Mouse (Mus musculus) forebrain, embryonic 14.5 days (tissue): ENCODE data around the gene Men1. TPM values are rescaled to one million over a fixed set of nuclear protein-coding genes. Genes with fewer than 3 reads are reported as not detected.

Source experiments
- ATAC-seq: fragments of 200-750 bp; cut with Nextera tagmentation; 2 replicates; pipeline ENCODE4 v1.8.0; 2017; ENCODE audit warnings: mild to moderate bottlenecking, moderate library complexity
- DNase-seq: peaks from one replicate; pipeline ENCODE4 v3.0.0-alpha.2; 2015; ENCODE audit warnings: low spot score
- H3K27ac ChIP-seq: fragments of 300-500 bp; sonication (generic); 2 replicates; pipeline ENCODE4 v1.5.1; 2014; ENCODE audit warnings: low read depth, mild to moderate bottlenecking, control low read depth, low read length, moderate library complexity
- H3K27me3 ChIP-seq: fragments of 300-500 bp; sonication (generic); replicated peaks from 2 replicates; pipeline ENCODE4 v1.6.1; 2014; ENCODE audit warnings: low read length, control low read depth, mixed read lengths; ENCODE audit not compliant: control insufficient read depth, insufficient read depth
- H3K36me3 ChIP-seq: fragments of 300-500 bp; sonication (generic); 2 replicates; pipeline ENCODE4 v1.6.1; 2014; ENCODE audit warnings: low read length, control low read depth; ENCODE audit not compliant: control insufficient read depth, insufficient read depth
- H3K4me1 ChIP-seq: fragments of 300-500 bp; sonication (generic); 2 replicates; pipeline ENCODE4 v1.6.1; 2014; ENCODE audit warnings: antibody characterized with exemption, low read length, control low read depth; ENCODE audit not compliant: control insufficient read depth, insufficient read depth
- H3K4me2 ChIP-seq: fragments of 300-500 bp; sonication (generic); 2 replicates; pipeline ENCODE4 v1.6.1; 2014; ENCODE audit warnings: mild to moderate bottlenecking, control low read depth, low read length
- H3K4me3 ChIP-seq: fragments of 300-500 bp; sonication (generic); 2 replicates; pipeline ENCODE4 v1.5.1; 2014; ENCODE audit warnings: low read depth, low read length, control low read depth
- H3K9ac ChIP-seq: fragments of 300-500 bp; sonication (generic); 2 replicates; pipeline ENCODE4 v1.6.1; 2014; ENCODE audit warnings: mild to moderate bottlenecking, low read length, control low read depth, moderate library complexity
- H3K9me3 ChIP-seq: fragments of 300-500 bp; sonication (generic); replicated peaks from 2 replicates; pipeline ENCODE4 v1.6.1; 2016; ENCODE audit warnings: low read length, control low read depth, mixed read lengths; ENCODE audit not compliant: control insufficient read depth
- WGBS: fragments of 180-500 bp; shearing (Covaris S2); extraction: QIAGEN DNeasy Blood & Tissue Kit; methylation state at CpG from one replicate; pipeline ENCODE4 v1.1.7; 2014; 5-methylcytosine and 5-hydroxymethylcytosine counted together
- polyA plus RNA-seq: library from polyadenylated mRNA; unstranded; fragments of >200 nt; fragmentation: Nextera tagmentation; extraction: Ambion mirVana; gene quantifications from 2 replicates; pipeline ENCODE4 v1.2.1, GENCODE M21; 2014

Men1 gene
- polyA plus RNA-seq, 1 experiment from 2014 or later: 47.7 TPM

- no peak overlapping the region for H3K27ac ChIP-seq
- 78% methylated on average over 10 of the region's 10 CpGs for WGBS
- DNase-seq (no peak), ATAC-seq (no peak)
- no peaks in the 10 kb centered on the region for H3K27me3 ChIP-seq
- H3K9me3 ChIP-seq: no peaks in the 10 kb centered on the region
- H3K4me1 ChIP-seq: no peaks in the 10 kb centered on the region
- no peak overlapping the region for H3K9ac ChIP-seq
- H3K4me2 ChIP-seq: no peak overlapping the region
- peaks cover 33% of the 10 kb centered on the region for H3K36me3 ChIP-seq
- H3K4me3 ChIP-seq: no peak overlapping the region
Observed at GRCm38 (mm10) chr19:6291117-6291781, 43.5 kb upstream of the Men1 start.

GRCm38 (mm10) chr19:6292262-6292661 lies 42.5 kb upstream of the Men1 start:
- Histone ChIP-seq H3K4me3 (no peak overlapping the region), H3K36me3 (peaks cover 35% of the 10 kb centered on the region), H3K9me3 (no peaks in the 10 kb centered on the region), H3K4me1 (no peaks in the 10 kb centered on the region), H3K27me3 (no peaks in the 10 kb centered on the region), H3K9ac (no peak overlapping the region), H3K27ac (no peak overlapping the region), H3K4me2 (no peak overlapping the region)
- DNase-seq: no peak
- no peak for ATAC-seq
- 93% methylated on average over 5 of the region's 5 CpGs for WGBS

- WGBS: 94% methylated on average over 17 of the region's 17 CpGs
- H3K9me3 ChIP-seq: no peaks in the 10 kb centered on the region
Observed at GRCm38 (mm10) chr19:6294301-6294700, 40.5 kb upstream of the Men1 start.

GRCm38 (mm10) chr19:6296551-6297210 lies 38.1 kb upstream of the Men1 start:
- Histone ChIP-seq H3K4me3 (no peak overlapping the region), H3K4me1 (no peaks in the 10 kb centered on the region), H3K27me3 (no peaks in the 10 kb centered on the region), H3K9me3 (no peaks in the 10 kb centered on the region), H3K4me2 (no peak overlapping the region), H3K36me3 (peaks cover 61% of the 10 kb centered on the region), H3K27ac (no peak overlapping the region), H3K9ac (no peak overlapping the region)
- WGBS: 91% methylated on average over 5 of the region's 5 CpGs
- no peak for ATAC-seq
- DNase-seq: no peak

More at GRCm38 (mm10) chr19:6294301-6294700, 40.5 kb upstream of the Men1 start:
- H3K4me3 ChIP-seq: no peak overlapping the region
- no peak overlapping the region for H3K4me2 ChIP-seq
- H3K9ac ChIP-seq: no peak overlapping the region
- H3K27ac ChIP-seq: no peak overlapping the region
- no peaks in the 10 kb centered on the region for H3K27me3 ChIP-seq
- ATAC-seq (no peak), DNase-seq (no peak)
- no peaks in the 10 kb centered on the region for H3K4me1 ChIP-seq
- H3K36me3 ChIP-seq: peaks cover 55% of the 10 kb centered on the region

- no peak for ATAC-seq
- H3K9me3 ChIP-seq: no peaks in the 10 kb centered on the region
- DNase-seq: no peak
- H3K27me3 ChIP-seq: no peaks in the 10 kb centered on the region
- no peak overlapping the region for H3K9ac ChIP-seq
- no peaks in the 10 kb centered on the region for H3K4me1 ChIP-seq
- H3K27ac ChIP-seq: no peak overlapping the region
- no peak overlapping the region for H3K4me2 ChIP-seq
- H3K4me3 ChIP-seq: no peak overlapping the region
- 96% methylated on average over 9 of the region's 9 CpGs for WGBS
- peaks cover 59% of the 10 kb centered on the region for H3K36me3 ChIP-seq
Observed at GRCm38 (mm10) chr19:6297641-6298040, 37.1 kb upstream of the Men1 start.

GRCm38 (mm10) chr19:6299003-6299402 lies 35.8 kb upstream of the Men1 start:
- ATAC-seq (no peak), DNase-seq (no peak)
- peaks cover 59% of the 10 kb centered on the region for H3K36me3 ChIP-seq
- H3K27me3 ChIP-seq: no peaks in the 10 kb centered on the region
- WGBS: 85% methylated on average over 4 of the region's 4 CpGs
- no peak overlapping the region for H3K4me2 ChIP-seq
- H3K9ac ChIP-seq: no peak overlapping the region
- no peak overlapping the region for H3K27ac ChIP-seq
- H3K9me3 ChIP-seq: no peaks in the 10 kb centered on the region
- no peaks in the 10 kb centered on the region for H3K4me1 ChIP-seq
- H3K4me3 ChIP-seq: no peak overlapping the region

- 86% methylated on average over 7 of the region's 7 CpGs for WGBS
- Histone ChIP-seq H3K9me3 (no peaks in the 10 kb centered on the region), H3K36me3 (peaks cover 54% of the 10 kb centered on the region), H3K27me3 (no peaks in the 10 kb centered on the region), H3K9ac (no peak overlapping the region), H3K4me2 (no peak overlapping the region), H3K4me1 (no peaks in the 10 kb centered on the region), H3K27ac (no peak overlapping the region), H3K4me3 (no peak overlapping the region)
- ATAC-seq (no peak), DNase-seq (no peak)
Observed at GRCm38 (mm10) chr19:6299450-6300267, 35.1 kb upstream of the Men1 start.

- no peak for ATAC-seq
- Histone ChIP-seq H3K9me3 (no peaks in the 10 kb centered on the region), H3K4me1 (no peaks in the 10 kb centered on the region), H3K4me3 (no peak overlapping the region), H3K9ac (no peak overlapping the region), H3K4me2 (no peak overlapping the region), H3K36me3 (peaks cover 46% of the 10 kb centered on the region), H3K27ac (no peak overlapping the region), H3K27me3 (no peaks in the 10 kb centered on the region)
- 83% methylated on average over 7 of the region's 7 CpGs for WGBS
- no peak for DNase-seq
Observed at GRCm38 (mm10) chr19:6300402-6300841, 34.4 kb upstream of the Men1 start.
